Comparison of ENCODE assay signal across 30 mouse cellular contexts in the genomic region with DNA sequence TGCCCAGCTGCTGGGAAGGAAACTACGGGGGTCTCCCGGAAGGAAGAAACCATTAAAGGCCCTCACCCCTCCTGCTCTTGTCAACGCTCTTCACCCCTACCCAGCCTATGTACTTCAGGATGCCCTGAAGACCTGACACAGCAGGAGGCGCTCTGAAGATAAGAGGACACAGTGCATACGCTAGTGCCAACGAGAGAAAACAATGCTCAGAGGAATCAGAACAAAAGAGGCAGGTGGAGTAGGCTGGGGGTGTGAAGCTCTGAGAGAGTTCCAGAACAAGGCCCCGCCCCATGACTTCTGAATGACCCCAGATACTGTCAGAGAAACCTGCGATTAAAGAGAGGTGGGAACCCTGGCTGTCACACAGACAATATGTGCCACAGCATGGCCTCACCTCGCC. TPM values are rescaled to one million over a fixed set of nuclear protein-coding genes. Genes with fewer than 3 reads are reported as not detected.
DNase-seq lines count a peak whose midpoint lies in the region; ATAC-seq and TF ChIP-seq lines count a peak whose summit lies in the region.
"Had no signal": no experiment of that assay in that cellular context is flagged by ENCODE, and none has a peak within 500 bp of the region (broad histone marks: within the 10 kb centered on the region; RNA-seq: fewer than 3 reads in every experiment).

No protein-coding gene starts in this region.

- H3K4me1 ChIP-seq in midbrain, embryonic 11.5 days (ENCODE audit: control insufficient read depth, insufficient read depth, low read length) = no peaks in the 10 kb centered on the region
- no peaks in the 10 kb centered on the region for H3K4me1 ChIP-seq in midbrain, embryonic 16.5 days (ENCODE audit: control insufficient read depth, insufficient read depth, low read length)
- peaks cover 46% of the 10 kb centered on the region for H3K4me1 ChIP-seq in E14TG2a.4 (replicated peaks; ENCODE audit: low read depth, low read length)
- no peaks in the 10 kb centered on the region for H3K4me1 ChIP-seq in ES-Bruce4 (ENCODE audit: control insufficient read depth, insufficient read depth, low read length)
- H3K4me1 ChIP-seq in intestine, embryonic 15.5 days (replicated peaks) = no peaks in the 10 kb centered on the region
- H3K4me1 ChIP-seq: heart, embryonic 12.5 days; heart, embryonic 15.5 days had no signal

- no peaks in the 10 kb centered on the region for H3K9me3 ChIP-seq in midbrain, embryonic 11.5 days (ENCODE audit: control insufficient read depth, low read length)
- H3K9me3 ChIP-seq in midbrain, embryonic 16.5 days (replicated peaks; ENCODE audit: control insufficient read depth, low read length, poor library complexity, severe bottlenecking) = no peaks in the 10 kb centered on the region
- H3K9me3 ChIP-seq in E14TG2a.4 (ENCODE audit: low read length) = no peaks in the 10 kb centered on the region
- no peaks in the 10 kb centered on the region for H3K9me3 ChIP-seq in ES-Bruce4 (replicated peaks; ENCODE audit: control insufficient read depth, insufficient read depth, low read length, poor library complexity, severe bottlenecking)
- no peaks in the 10 kb centered on the region for H3K9me3 ChIP-seq in intestine, embryonic 15.5 days
- H3K9me3 ChIP-seq: forebrain, embryonic 10.5 days; forebrain, embryonic 13.5 days; heart, embryonic 12.5 days; heart, embryonic 15.5 days; hindbrain, embryonic 10.5 days; hindbrain, embryonic 13.5 days had no signal

- H3K27me3 ChIP-seq in midbrain, embryonic 11.5 days (ENCODE audit: control insufficient read depth, insufficient read depth, low read length) = no peaks in the 10 kb centered on the region
- H3K27me3 ChIP-seq in midbrain, embryonic 16.5 days (ENCODE audit: control insufficient read depth, insufficient read depth, low read depth, low read length) = no peaks in the 10 kb centered on the region
- no peaks in the 10 kb centered on the region for H3K27me3 ChIP-seq in E14TG2a.4 (ENCODE audit: insufficient read depth, low read length)
- H3K27me3 ChIP-seq in ES-Bruce4 (ENCODE audit: control insufficient read depth, insufficient read depth, low read length, poor library complexity, severe bottlenecking) = no peaks in the 10 kb centered on the region
- H3K27me3 ChIP-seq in intestine, embryonic 15.5 days (replicated peaks) = no peaks in the 10 kb centered on the region
- H3K27me3 ChIP-seq: forebrain, embryonic 13.5 days; hindbrain, embryonic 13.5 days had no signal

- peak; percentile 66 for DNase-seq in midbrain, embryonic 11.5 days (ENCODE audit: low spot score, missing footprints)
- DNase-seq in R1 (ENCODE audit: low read depth, low spot score) = peak; percentile 96
- no peak for DNase-seq in cerebellum, adult 9-11 months
- DNase-seq in adrenal gland, adult 8-10 months = no peak
- DNase-seq: cerebellum, adult 11 months; cerebellum, postnatal 10 days; gastrocnemius, postnatal 25 days; heart, adult 18-20 months; heart, postnatal 36 days had no signal

- TF ChIP-seq EP300 in ES-Bruce4 (IDR thresholded peaks at IDR 0.05; ENCODE audit: insufficient read depth, low read depth, low read length) = peak; percentile 75; the same call in 1 of the 2 replicates

- no peak overlapping the region for H3K27ac ChIP-seq in midbrain, embryonic 11.5 days (ENCODE audit: low read depth, low read length)
- no peak overlapping the region for H3K27ac ChIP-seq in midbrain, embryonic 16.5 days (ENCODE audit: low read length)
- no peak overlapping the region for H3K27ac ChIP-seq in ES-Bruce4 (ENCODE audit: insufficient read depth, low read length)
- no peak overlapping the region for H3K27ac ChIP-seq in intestine, embryonic 15.5 days
- H3K27ac ChIP-seq: forebrain, embryonic 10.5 days; forebrain, embryonic 13.5 days; heart, embryonic 15.5 days; hindbrain, embryonic 10.5 days; hindbrain, embryonic 13.5 days had no signal

- WGBS in midbrain, embryonic 11.5 days = 66% methylated on average over 9 of the region's 9 CpGs
- WGBS in midbrain, embryonic 16.5 days = 62% methylated on average over 9 of the region's 9 CpGs
- 43% methylated on average over 9 of the region's 9 CpGs for WGBS in intestine, embryonic 15.5 days

- no peak overlapping the region for H3K9ac ChIP-seq in midbrain, embryonic 11.5 days (ENCODE audit: low read length)
- H3K9ac ChIP-seq in midbrain, embryonic 16.5 days (ENCODE audit: low read depth, low read length) = no peak overlapping the region
- no peak overlapping the region for H3K9ac ChIP-seq in ES-Bruce4 (ENCODE audit: low read depth, poor library complexity, severe bottlenecking)
- no peak overlapping the region for H3K9ac ChIP-seq in intestine, embryonic 15.5 days
- H3K9ac ChIP-seq: forebrain, embryonic 13.5 days; heart, embryonic 12.5 days; heart, embryonic 15.5 days; hindbrain, embryonic 13.5 days had no signal

- H3K4me3 ChIP-seq in midbrain, embryonic 11.5 days (ENCODE audit: low read depth, low read length) = no peak overlapping the region
- H3K4me3 ChIP-seq in midbrain, embryonic 16.5 days (ENCODE audit: low read depth, low read length) = no peak overlapping the region
- 0 out of 2 replicates have a peak overlapping the region, but pooled peaks have one; percentile 20 for H3K4me3 ChIP-seq in E14TG2a.4 (replicated peaks; ENCODE audit: low read length)
- no peak overlapping the region for H3K4me3 ChIP-seq in ES-Bruce4 (ENCODE audit: low read depth, low read length)
- no peak overlapping the region for H3K4me3 ChIP-seq in intestine, embryonic 15.5 days (replicated peaks)
- H3K4me3 ChIP-seq: forebrain, embryonic 10.5 days; forebrain, embryonic 13.5 days; heart, embryonic 12.5 days; heart, embryonic 15.5 days; hindbrain, embryonic 10.5 days; hindbrain, embryonic 13.5 days had no signal

- TF ChIP-seq CTCF in E14TG2a.4 (conservative IDR thresholded peaks at IDR 0.05; ENCODE audit: low read length) (no peak), ES-Bruce4 (IDR thresholded peaks at IDR 0.05; ENCODE audit: low read depth, low read length) (no peak)

- TF ChIP-seq POLR2A in ES-Bruce4 (IDR thresholded peaks at IDR 0.05; ENCODE audit: insufficient read depth, low read length) = no peak

- H3K36me3 ChIP-seq in midbrain, embryonic 11.5 days (ENCODE audit: control insufficient read depth, insufficient read depth, low read length) = no peaks in the 10 kb centered on the region
- peaks cover 3% of the 10 kb centered on the region; the same call in 1 of the 2 replicates for H3K36me3 ChIP-seq in midbrain, embryonic 16.5 days (ENCODE audit: control insufficient read depth, insufficient read depth, low read length)
- H3K36me3 ChIP-seq in E14TG2a.4 (ENCODE audit: insufficient read depth, low read length) (peaks cover 48% of the 10 kb centered on the region), ES-Bruce4 (ENCODE audit: control insufficient read depth, insufficient read depth, low read length, poor library complexity, severe bottlenecking) (no peaks in the 10 kb centered on the region)
- H3K36me3 ChIP-seq in intestine, embryonic 15.5 days = no peaks in the 10 kb centered on the region
- H3K36me3 ChIP-seq: forebrain, embryonic 10.5 days; heart, embryonic 12.5 days; heart, embryonic 15.5 days; hindbrain, embryonic 10.5 days had no signal

- no peak overlapping the region for H3K4me2 ChIP-seq in midbrain, embryonic 11.5 days
- H3K4me2 ChIP-seq in midbrain, embryonic 16.5 days (ENCODE audit: low read length) = no peak overlapping the region
- H3K4me2 ChIP-seq in intestine, embryonic 15.5 days (replicated peaks) = no peak overlapping the region
- H3K4me2 ChIP-seq: forebrain, embryonic 13.5 days; heart, embryonic 12.5 days; heart, embryonic 15.5 days; hindbrain, embryonic 13.5 days had no signal

- no peak for ATAC-seq in midbrain, embryonic 11.5 days (ENCODE audit: low FRiP score)
- ATAC-seq in midbrain, embryonic 16.5 days = no peak
- no peak for ATAC-seq in intestine, embryonic 15.5 days
- ATAC-seq: activated CD4-positive, CD25-positive, alpha-beta regulatory T cell, adult 4 months; CD4-positive, CD25-positive, alpha-beta regulatory T cell, adult 4 months; forebrain, embryonic 13.5 days; hindbrain, embryonic 16.5 days; intestine, embryonic 16.5 days had no signal

RNA-seq across cellular contexts. Expression of a gene that starts 18.8 kb away (rescaled TPM):
- 8.7 and 8.9 TPM in 2 replicates for polyA plus RNA-seq in midbrain, embryonic 11.5 days (2014; fragmentation: Nextera tagmentation; extraction: Ambion mirVana)
- 100.0 and 114 TPM in 2 replicates for polyA plus RNA-seq in midbrain, embryonic 16.5 days (2015; fragmentation: Nextera tagmentation; extraction: Ambion mirVana)
- 16.2 and 17.6 TPM in 2 replicates for polyA plus RNA-seq in ES-Bruce4 (2011; ENCODE audit: insufficient read depth, insufficient read length, low read depth, missing spikeins)
- 1 to 10 TPM; 5.7 to 8.2 (median 6.0) TPM for total RNA-seq in adrenal gland, adult 8-10 months (2022)
- 4.7 and 6.1 TPM in 2 replicates for polyA plus RNA-seq in intestine, embryonic 15.5 days (2015; fragmentation: Nextera tagmentation; extraction: Ambion mirVana)
- total RNA-seq: gastrocnemius, postnatal 25 days; heart, postnatal 10 days had no signal
- polyA plus RNA-seq: activated CD4-positive, CD25-positive, alpha-beta regulatory T cell, adult 4 months; C2C12; CD4-positive, CD25-positive, alpha-beta regulatory T cell, adult 4 months had no signal

RNA-seq across cellular contexts. Expression of a gene that starts 21.6 kb away (rescaled TPM):
- polyA plus RNA-seq in midbrain, embryonic 11.5 days (2014; fragmentation: Nextera tagmentation; extraction: Ambion mirVana) = 0.29 TPM in 1 of 2 replicates, not detected in the other
- 0.65 and 1.5 TPM in 2 replicates for polyA plus RNA-seq in midbrain, embryonic 16.5 days (2015; fragmentation: Nextera tagmentation; extraction: Ambion mirVana)
- polyA plus RNA-seq in ES-Bruce4 (2011; ENCODE audit: insufficient read depth, insufficient read length, low read depth, missing spikeins) = 1.1 TPM in 1 of 2 replicates, not detected in the other
- under 1 TPM in 1 of 4 experiments, not detected in 3; 0.38 TPM for total RNA-seq in adrenal gland, adult 8-10 months (2022)
- polyA plus RNA-seq in intestine, embryonic 15.5 days (2015; fragmentation: Nextera tagmentation; extraction: Ambion mirVana) = 0.05 and 0.10 TPM in 2 replicates
- total RNA-seq: adrenal gland, postnatal 14 days; heart, postnatal 10 days; heart, postnatal 36 days had no signal
- polyA plus RNA-seq: activated CD4-positive, CD25-positive, alpha-beta regulatory T cell, adult 4 months; C2C12; CD4-positive, CD25-positive, alpha-beta regulatory T cell, adult 4 months; heart, embryonic 12.5 days had no signal

RNA-seq across cellular contexts. Expression of a gene that starts 36.2 kb away (rescaled TPM):
- polyA plus RNA-seq in midbrain, embryonic 11.5 days (2014; fragmentation: Nextera tagmentation; extraction: Ambion mirVana) = 0.05 TPM in 1 of 2 replicates, not detected in the other
- polyA plus RNA-seq in midbrain, embryonic 16.5 days (2015; fragmentation: Nextera tagmentation; extraction: Ambion mirVana) = not detected in 2 replicates
- polyA plus RNA-seq in ES-Bruce4 (2011; ENCODE audit: insufficient read depth, insufficient read length, low read depth, missing spikeins) = not detected in 2 replicates
- under 1 TPM in 1 of 4 experiments, not detected in 3; 0.13 TPM for total RNA-seq in adrenal gland, adult 8-10 months (2022)
- not detected in 2 replicates for polyA plus RNA-seq in intestine, embryonic 15.5 days (2015; fragmentation: Nextera tagmentation; extraction: Ambion mirVana)
- total RNA-seq: adrenal gland, postnatal 4 days; gastrocnemius, postnatal 25 days; heart, adult 18-20 months; heart, postnatal 10 days; heart, postnatal 36 days had no signal
- polyA plus RNA-seq: activated CD4-positive, CD25-positive, alpha-beta regulatory T cell, adult 4 months; C2C12; CD4-positive, CD25-positive, alpha-beta regulatory T cell, adult 4 months; cerebellum, adult 2 months; embryonic facial prominence, embryonic 11.5 days; embryonic facial prominence, embryonic 14.5 days; forebrain, embryonic 10.5 days; forebrain, embryonic 13.5 days; heart, embryonic 12.5 days; heart, embryonic 15.5 days; hindbrain, embryonic 10.5 days; hindbrain, embryonic 13.5 days; hindbrain, embryonic 16.5 days; intestine, embryonic 16.5 days had no signal

Comparison
In these comparisons a context has a peak if more than half of its experiments do, and no peak if none do; other contexts are left out.
1. DNase-seq: peak in midbrain, embryonic 11.5 days (single experiment) and R1 (single experiment); none in cerebellum, adult 9-11 months (single experiment) and adrenal gland, adult 8-10 months (single experiment).